Mouse (Mus musculus) spleen, adult 12 weeks (tissue): ENCODE results near the gene Gm42906.
A peak's percentile ranks its signal among the peaks of the same experiment; 100 is the strongest.

Experiments used
- DNase-seq: peaks from one replicate; pipeline ENCODE4 v3.0.0; 2022; ENCODE audit warnings: low spot score

Gm42906 gene

DNA sequence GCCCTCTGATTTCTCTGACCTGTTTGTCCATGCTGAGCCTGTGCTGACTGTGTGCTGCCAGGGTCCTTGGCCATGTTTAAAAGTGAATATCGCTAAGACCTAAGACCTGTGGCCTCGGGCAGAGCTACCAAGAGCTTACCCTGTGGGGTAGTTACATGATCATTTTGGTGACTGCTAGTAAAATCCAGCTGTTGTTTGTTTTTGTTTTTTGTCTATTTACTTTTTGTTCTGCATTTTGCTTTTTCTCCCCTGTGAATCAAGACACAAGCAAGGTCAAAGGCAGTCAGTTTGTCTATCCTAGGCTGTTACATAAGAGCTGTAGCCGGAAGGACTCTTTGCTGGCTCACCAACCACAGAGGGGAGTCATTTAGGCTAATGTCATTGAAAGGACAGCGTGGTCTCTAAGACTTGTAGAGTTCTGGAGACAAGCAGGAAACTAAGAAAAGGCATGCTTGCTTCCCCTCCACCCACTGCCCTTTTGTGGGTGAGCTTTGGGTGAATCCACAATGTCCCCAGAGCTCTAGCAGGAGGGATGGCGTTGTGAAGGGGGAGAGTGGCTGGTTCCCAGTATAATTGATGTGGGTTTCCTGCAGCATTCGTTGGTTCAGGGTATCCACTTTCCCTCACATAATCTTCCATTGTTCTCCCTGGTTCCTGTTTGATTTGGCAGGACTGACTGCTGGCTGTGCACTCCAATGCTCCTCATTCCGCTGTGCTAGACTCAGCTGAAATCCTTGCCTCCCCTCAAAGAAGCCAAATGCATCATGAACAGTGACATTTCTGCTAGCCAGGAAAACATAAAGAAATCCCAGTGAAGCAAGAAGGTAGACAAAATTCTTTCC is 33.9 kb downstream of the Gm42906 start:
- DNase-seq = no peak

- no peak for DNase-seq
Observed at GRCm38 (mm10) chr5:151389827-151390226, 38.1 kb downstream of the Gm42906 start.

DNA sequence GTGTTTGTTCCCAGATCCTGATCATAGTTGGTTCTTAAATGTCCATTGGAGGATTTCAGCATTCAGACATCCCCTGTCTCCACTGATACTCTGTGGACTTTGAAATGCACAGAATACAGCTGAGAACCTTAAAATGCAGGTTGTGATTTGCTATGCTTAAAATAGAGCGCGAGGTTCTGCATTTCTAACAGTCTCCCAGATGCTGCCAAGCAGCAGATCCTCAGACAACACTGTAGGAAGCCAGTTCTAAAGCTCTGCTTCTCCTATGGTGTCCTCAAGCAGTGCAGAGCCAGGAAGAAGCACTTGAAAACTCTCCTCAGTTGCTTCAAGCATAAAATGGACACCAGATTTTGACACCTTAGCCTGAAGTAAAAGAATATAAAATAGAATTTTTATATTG is 48.1 kb downstream of the Gm42906 start:
- DNase-seq = no peak

DNA sequence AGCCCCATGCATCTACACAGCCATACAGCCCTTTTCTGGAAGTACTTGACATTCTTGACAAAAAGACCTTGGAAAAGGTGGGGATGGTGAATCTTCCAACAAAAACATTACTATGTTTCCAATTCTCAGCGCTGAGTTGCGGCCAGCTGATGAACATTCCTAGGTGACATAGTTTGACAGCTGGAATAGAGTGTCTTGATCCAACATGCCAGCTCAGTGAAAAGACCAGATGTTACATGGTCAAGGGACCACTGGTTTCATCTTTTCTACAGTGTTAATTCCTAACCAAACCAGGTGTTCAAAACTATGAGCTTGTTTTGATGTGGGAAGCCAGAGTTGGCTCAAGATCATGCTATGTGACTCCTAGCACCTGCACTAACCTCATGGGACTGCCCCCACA is 48.8 kb downstream of the Gm42906 start:
- no peak for DNase-seq

DNA sequence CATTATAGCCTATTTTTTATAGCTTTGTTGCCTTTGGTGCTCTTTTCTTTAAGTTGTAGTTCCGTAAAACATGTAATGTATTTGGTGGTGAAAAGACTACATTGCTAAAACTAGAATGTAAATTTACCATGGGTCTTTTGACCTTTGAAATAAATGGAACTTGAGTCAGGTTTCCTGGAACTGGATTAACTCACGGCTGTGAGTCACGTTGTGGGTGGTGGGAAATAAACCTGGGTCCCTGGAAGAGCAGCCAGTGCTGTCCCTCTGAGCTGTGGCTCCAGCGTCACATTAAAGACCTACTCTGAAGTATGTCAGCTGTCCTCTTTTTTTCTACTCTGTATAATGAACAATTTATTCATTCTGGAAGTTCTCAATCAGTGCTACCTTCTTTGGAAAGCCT is 51.0 kb downstream of the Gm42906 start:
- no peak for DNase-seq

GRCm38 (mm10) chr5:151374825-151375224 is 53.1 kb downstream of the Gm42906 start:
- no peak for DNase-seq

DNA sequence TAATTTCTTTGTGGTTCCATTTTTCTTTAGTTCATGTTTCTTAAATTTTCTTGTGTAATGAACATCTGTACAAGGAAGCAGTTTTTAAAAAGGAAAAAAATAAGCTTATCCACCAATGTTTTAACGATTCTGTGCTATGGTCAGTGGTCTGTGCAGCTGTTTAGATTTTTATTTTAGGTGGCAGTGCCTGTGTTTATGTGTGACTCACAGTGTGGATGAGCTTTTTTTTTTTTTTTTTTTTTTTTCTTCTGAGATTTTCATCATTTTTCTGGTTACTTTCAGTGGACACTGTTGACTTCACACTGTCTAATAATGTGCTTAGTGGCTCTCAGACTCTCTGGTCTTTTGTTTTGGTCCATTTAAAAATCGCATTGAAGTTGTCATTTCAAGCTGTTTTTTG is 56.8 kb downstream of the Gm42906 start:
- no peak for DNase-seq

DNA sequence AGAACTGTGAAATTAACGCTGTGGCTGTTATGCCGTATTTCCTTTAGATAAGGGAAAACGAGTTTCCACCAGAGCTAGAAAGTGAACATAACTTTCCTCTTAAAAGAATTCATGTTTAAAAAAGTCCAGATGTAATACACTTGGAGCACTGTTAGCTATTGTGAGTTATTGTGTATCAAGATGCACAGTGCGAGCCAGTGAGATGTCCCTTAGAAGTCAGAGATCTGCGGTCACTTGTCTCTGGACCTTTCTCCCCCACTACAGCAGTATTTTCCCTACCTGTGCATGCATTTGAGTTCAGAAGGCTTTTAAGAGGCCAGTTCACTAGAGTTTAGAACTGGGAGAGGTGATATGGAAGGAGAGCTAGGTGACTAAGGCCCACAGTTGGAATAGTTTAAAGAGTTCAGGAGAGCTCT is 58.6 kb downstream of the Gm42906 start:
- peak; percentile 7 for DNase-seq

DNA sequence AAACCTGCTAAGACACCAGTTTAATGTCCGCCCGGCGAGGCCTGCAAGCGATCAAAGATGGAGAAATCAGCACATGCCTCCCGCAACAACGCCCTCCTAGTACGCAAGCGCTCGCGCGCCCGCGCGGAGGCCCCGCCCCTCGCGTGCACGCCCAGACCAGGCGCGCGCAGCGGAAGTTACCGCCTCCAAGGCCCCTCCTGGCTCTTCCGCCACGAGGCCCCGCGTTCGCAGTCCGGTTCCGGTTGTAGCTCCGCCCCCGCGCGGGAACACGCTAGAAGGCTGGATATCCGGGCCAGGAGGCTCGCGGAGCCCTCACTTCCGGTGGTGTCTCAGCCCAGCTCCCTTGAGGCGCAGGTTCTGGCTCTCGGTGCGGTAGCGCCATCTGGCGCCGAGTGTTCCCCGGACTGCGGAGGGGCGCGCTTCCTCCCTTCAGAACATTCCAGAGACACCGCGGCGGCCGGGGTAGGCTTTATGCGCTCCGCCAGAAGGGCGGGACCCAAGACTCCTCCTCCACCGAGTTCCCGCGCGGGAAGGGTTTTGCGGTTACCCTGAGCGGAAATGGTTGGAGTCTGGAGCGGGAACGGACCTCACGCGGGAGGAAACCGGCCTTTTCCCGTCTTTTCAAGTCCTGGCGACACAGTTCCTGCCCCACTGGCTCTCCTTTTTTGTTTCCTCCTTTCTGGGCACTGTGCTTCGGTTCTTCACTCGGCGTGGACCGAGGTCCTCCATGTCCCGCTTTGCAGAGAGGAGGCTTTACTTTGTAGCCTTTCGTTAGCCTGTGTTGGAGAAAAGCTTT is 59.4 kb downstream of the Gm42906 start:
- DNase-seq = peak; percentile 99

DNA sequence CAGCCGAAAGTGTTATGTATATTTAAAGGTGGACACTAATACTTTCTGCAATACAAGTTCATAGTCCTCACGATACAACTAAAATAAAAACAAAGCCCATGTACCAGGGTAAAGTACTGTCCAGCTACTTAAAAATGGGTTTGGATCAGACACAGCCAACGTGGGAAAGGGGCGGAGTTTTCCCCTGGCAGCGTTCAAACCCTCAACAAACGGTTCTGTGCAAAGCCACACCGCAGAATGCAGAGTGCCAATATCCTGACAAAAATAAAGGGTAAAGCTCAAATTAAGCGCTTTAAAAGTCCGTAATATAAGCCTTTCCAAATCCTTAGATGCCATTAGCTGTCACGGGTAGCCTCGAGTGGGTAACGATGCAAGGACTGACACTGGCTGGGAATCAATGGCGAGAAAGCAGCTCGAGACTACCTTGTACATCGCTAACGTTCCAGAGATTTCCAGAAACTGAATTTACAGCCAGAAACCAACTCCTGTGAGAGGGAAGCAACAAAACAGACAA is 60.0 kb downstream of the Gm42906 start:
- DNase-seq = no peak

GRCm38 (mm10) chr5:151367317-151367716 is 60.6 kb downstream of the Gm42906 start:
- DNase-seq = no peak

DNA sequence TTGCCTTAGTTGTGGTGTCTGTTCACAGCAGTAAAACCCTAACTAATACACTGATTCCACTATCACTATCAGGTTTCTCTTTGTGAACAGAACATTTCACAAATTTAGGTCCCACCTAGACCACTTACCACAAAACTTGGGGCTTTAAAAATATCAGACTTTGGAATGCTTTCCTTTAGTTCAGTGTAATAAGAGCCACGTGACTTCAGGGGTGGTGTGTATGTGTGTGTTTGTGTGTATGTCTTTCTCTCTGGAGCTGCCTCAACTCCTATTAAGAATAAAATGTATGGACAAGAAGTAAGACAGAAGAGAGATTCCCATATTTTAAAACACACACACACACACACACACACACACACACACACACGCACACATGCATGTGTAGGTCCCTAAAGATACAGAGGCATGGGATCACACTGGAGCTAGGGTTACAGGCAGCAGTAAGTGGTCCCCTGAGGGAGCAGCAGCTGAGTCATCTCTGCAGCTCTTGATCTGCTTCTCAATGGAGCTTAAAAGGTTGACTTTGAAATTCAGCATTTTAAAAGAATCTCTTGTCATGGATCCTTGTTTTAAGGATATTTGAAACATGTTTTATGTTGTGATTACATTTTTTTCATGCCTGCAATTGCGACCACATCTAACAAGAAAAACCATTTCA is 64.5 kb downstream of the Gm42906 start:
- no peak for DNase-seq

DNA sequence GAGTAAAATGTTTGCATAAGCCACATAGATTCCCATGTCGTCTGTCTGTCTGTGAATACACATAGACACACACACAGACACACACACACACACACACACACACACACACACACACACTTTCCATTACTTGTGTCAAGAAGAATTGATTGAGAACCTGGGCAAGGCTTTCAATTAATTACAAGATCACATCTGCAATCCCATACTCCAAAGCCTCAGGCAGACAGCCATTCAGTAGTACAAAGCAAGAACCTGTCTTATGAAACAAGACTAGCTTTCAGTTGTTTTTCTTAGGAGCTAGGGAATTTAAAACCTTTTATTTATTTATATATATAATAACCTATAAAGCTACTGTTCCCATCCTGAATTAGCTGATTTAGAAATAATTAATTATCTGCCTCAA is 78.3 kb downstream of the Gm42906 start:
- DNase-seq = no peak

DNA sequence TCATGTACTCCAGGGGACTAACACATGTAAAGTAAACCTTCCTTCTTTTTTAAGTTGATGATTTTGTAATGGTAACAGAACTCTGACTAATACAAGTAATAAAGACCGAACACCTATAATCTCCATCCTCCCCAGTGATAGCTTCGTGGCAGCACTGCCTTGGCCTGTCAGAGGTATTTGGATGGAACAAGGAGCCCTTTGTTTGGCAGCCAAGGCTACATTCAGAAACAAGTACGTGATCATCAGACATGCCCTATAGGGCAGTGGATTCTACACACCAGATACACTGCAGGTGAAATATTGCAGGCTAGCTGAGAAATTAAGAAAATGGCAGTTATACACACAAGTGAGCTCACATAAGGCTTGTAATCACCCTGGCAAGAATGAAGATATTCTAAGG is 79.5 kb downstream of the Gm42906 start:
- no peak for DNase-seq

GRCm38 (mm10) chr5:151346626-151347025 is 81.3 kb downstream of the Gm42906 start:
- no peak for DNase-seq

- DNase-seq = no peak
Observed at GRCm38 (mm10) chr5:151344737-151345136, 83.2 kb downstream of the Gm42906 start.

DNA sequence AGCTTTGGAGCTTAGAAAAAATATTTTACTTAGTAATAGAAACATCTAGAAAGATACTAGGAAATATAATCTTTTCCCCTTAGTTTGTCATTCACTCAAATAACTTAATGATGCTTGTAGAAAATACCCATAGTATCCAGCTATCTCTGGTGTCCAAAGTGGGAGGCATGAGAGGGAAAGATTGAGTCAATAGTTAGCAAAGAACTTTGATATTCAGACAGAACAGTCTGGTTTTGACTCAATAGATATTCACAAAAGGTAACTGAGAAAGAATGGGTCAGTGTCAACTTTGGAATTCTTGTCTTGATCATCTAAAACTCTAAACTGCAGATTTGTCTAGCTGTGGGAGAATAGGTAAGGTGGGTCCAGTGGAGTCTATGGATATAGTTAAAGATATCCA is 94.3 kb downstream of the Gm42906 start:
- no peak for DNase-seq

DNA sequence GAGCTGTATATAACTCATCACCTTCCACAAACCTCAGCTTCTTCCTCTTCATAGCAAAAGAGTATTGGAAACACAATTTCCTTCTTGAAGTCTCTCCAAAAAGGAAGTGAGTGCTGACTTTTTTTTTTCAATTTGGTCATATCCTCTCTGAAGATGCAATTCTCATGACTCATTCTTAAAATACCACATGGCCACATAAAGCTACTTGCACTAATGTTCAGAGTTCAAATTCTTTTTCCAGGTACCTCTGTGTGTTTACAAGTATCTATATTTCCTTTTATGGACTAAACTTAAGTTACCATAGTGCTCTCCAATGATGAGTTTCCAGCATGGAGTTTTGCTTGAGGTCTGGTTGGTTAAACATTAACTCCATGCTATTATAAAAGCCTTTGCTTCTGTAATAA is 94.8 kb downstream of the Gm42906 start:
- no peak for DNase-seq

GRCm38 (mm10) chr5:151315804-151316597 is 112.0 kb downstream of the Gm42906 start:
- no peak for DNase-seq

DNA sequence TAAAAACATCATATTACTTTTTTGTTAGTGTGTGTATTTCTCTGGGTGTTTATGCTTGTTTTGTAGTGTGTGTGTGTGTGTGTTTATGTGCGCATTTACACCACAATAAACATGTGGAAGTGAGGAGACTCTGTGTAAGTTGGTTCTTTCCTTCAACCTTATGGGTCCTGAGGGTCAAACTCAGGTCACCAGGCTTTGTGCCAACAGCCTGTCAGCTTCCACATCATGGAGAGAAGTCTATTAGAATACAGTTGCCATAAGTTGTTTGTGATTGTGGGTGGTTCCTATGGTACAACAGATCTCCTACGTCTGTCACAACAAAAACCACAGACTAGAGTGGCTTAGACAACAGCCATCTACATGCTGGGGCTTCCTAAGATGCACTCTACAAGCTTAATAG is 127.7 kb downstream of the Gm42906 start:
- DNase-seq = no peak

GRCm38 (mm10) chr5:151299576-151299975 is 128.4 kb downstream of the Gm42906 start:
- DNase-seq = no peak

DNA sequence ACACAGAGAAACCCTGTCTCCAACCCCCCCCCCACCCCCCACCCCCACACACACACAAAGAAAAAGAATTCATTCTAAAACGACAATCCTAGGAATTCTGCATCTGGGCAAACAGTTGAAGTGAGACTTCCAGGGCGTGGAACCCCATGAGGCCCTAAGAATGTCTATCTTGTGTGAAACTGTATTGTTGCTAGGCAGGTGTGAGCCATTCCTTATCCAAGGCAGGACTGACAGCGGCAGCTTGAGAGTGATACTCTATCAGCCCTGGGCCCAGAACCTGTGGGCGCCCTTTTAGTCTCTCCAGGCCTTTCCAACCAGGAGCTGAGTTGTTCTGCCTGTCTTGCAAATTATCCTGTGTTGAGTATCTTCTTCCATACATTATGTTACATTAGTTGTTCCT is 129.6 kb downstream of the Gm42906 start:
- DNase-seq = no peak
